Mouse (Mus musculus): ENCODE measurements around the gene Apom. TPM values are rescaled to one million over a fixed set of nuclear protein-coding genes. Genes with fewer than 3 reads are reported as not detected.

Apom gene
- polyA plus RNA-seq, 1 experiment: not detected

- 36% methylated on average over 14 of the region's 14 CpGs for WGBS
- no peak for TF ChIP-seq POLR2A (IDR thresholded peaks at IDR 0.05; ENCODE audit: insufficient read depth, low read depth, low read length)
- no peak for TF ChIP-seq CTCF (IDR thresholded peaks at IDR 0.05; ENCODE audit: insufficient read depth, low read depth, low read length)
- H3K27ac ChIP-seq (ENCODE audit: insufficient read depth, low read depth, low read length): no peak overlapping the region
- peaks cover 13% of the 10 kb centered on the region for H3K4me1 ChIP-seq (ENCODE audit: control insufficient read depth, insufficient read depth, low read length)
- H3K4me3 ChIP-seq (ENCODE audit: insufficient read depth, low read depth, low read length): peak overlapping the region; percentile 6; the same call in 1 of the 2 replicates
Observed at GRCm38 (mm10) chr17:35162121-35162520, 30.3 kb upstream of the Apom start.

- Histone ChIP-seq H3K4me3 (ENCODE audit: insufficient read depth, low read depth, low read length) (no peak overlapping the region), H3K27ac (ENCODE audit: insufficient read depth, low read depth, low read length) (no peak overlapping the region), H3K4me1 (ENCODE audit: control insufficient read depth, insufficient read depth, low read length) (peaks cover 13% of the 10 kb centered on the region)
- 73% methylated on average over 11 of the region's 11 CpGs for WGBS
- TF ChIP-seq CTCF (IDR thresholded peaks at IDR 0.05; ENCODE audit: insufficient read depth, low read depth, low read length) (no peak), POLR2A (IDR thresholded peaks at IDR 0.05; ENCODE audit: insufficient read depth, low read depth, low read length) (no peak)
Observed at GRCm38 (mm10) chr17:35161421-35161820, 29.6 kb upstream of the Apom start.

GRCm38 (mm10) chr17:35159638-35160037 lies 27.8 kb upstream of the Apom start:
- H3K4me1 ChIP-seq (ENCODE audit: control insufficient read depth, insufficient read depth, low read length): peaks cover 11% of the 10 kb centered on the region
- TF ChIP-seq POLR2A (IDR thresholded peaks at IDR 0.05; ENCODE audit: insufficient read depth, low read depth, low read length): no peak
- no peak for TF ChIP-seq CTCF (IDR thresholded peaks at IDR 0.05; ENCODE audit: insufficient read depth, low read depth, low read length)
- WGBS: 76% methylated on average over 7 of the region's 7 CpGs
- H3K27ac ChIP-seq (ENCODE audit: insufficient read depth, low read depth, low read length): no peak overlapping the region
- no peak overlapping the region for H3K4me3 ChIP-seq (ENCODE audit: insufficient read depth, low read depth, low read length)

- H3K27ac ChIP-seq (ENCODE audit: insufficient read depth, low read depth, low read length): no peak overlapping the region
- H3K4me1 ChIP-seq (ENCODE audit: control insufficient read depth, insufficient read depth, low read length): peaks cover 11% of the 10 kb centered on the region
- TF ChIP-seq POLR2A (IDR thresholded peaks at IDR 0.05; ENCODE audit: insufficient read depth, low read depth, low read length): no peak
- 90% methylated on average over 16 of the region's 16 CpGs for WGBS
- H3K4me3 ChIP-seq (ENCODE audit: insufficient read depth, low read depth, low read length): no peak overlapping the region
Observed at GRCm38 (mm10) chr17:35158850-35159593, 27.2 kb upstream of the Apom start.

GRCm38 (mm10) chr17:35157661-35158175 lies 25.9 kb upstream of the Apom start:
- 92% methylated on average over 8 of the region's 8 CpGs for WGBS
- Histone ChIP-seq H3K4me1 (ENCODE audit: control insufficient read depth, insufficient read depth, low read length) (peaks cover 8% of the 10 kb centered on the region), H3K27ac (ENCODE audit: insufficient read depth, low read depth, low read length) (no peak overlapping the region), H3K4me3 (ENCODE audit: insufficient read depth, low read depth, low read length) (no peak overlapping the region)
- TF ChIP-seq POLR2A (IDR thresholded peaks at IDR 0.05; ENCODE audit: insufficient read depth, low read depth, low read length) (no peak), CTCF (IDR thresholded peaks at IDR 0.05; ENCODE audit: insufficient read depth, low read depth, low read length) (no peak)

GRCm38 (mm10) chr17:35157254-35157653 lies 25.4 kb upstream of the Apom start:
- H3K4me3 ChIP-seq (ENCODE audit: insufficient read depth, low read depth, low read length): no peak overlapping the region
- no peak for TF ChIP-seq POLR2A (IDR thresholded peaks at IDR 0.05; ENCODE audit: insufficient read depth, low read depth, low read length)
- 78% methylated on average over 8 of the region's 8 CpGs for WGBS
- peaks cover 7% of the 10 kb centered on the region for H3K4me1 ChIP-seq (ENCODE audit: control insufficient read depth, insufficient read depth, low read length)
- H3K27ac ChIP-seq (ENCODE audit: insufficient read depth, low read depth, low read length): no peak overlapping the region

GRCm38 (mm10) chr17:35156461-35157200 lies 24.8 kb upstream of the Apom start:
- Histone ChIP-seq H3K27ac (ENCODE audit: insufficient read depth, low read depth, low read length) (no peak overlapping the region), H3K4me1 (ENCODE audit: control insufficient read depth, insufficient read depth, low read length) (peaks cover 2% of the 10 kb centered on the region), H3K4me3 (ENCODE audit: insufficient read depth, low read depth, low read length) (no peak overlapping the region)
- no peak for TF ChIP-seq POLR2A (IDR thresholded peaks at IDR 0.05; ENCODE audit: insufficient read depth, low read depth, low read length)
- no peak for TF ChIP-seq CTCF (IDR thresholded peaks at IDR 0.05; ENCODE audit: insufficient read depth, low read depth, low read length)
- WGBS: 82% methylated on average over 33 of the region's 33 CpGs

- Histone ChIP-seq H3K4me1 (ENCODE audit: control insufficient read depth, insufficient read depth, low read length) (no peaks in the 10 kb centered on the region), H3K4me3 (ENCODE audit: insufficient read depth, low read depth, low read length) (no peak overlapping the region), H3K27ac (ENCODE audit: insufficient read depth, low read depth, low read length) (no peak overlapping the region)
- no peak for TF ChIP-seq CTCF (IDR thresholded peaks at IDR 0.05; ENCODE audit: insufficient read depth, low read depth, low read length)
- TF ChIP-seq POLR2A (IDR thresholded peaks at IDR 0.05; ENCODE audit: insufficient read depth, low read depth, low read length): no peak
- WGBS: 80% methylated on average over 12 of the region's 12 CpGs
Observed at GRCm38 (mm10) chr17:35155451-35155850, 23.6 kb upstream of the Apom start.

GRCm38 (mm10) chr17:35154616-35155015 lies 22.8 kb upstream of the Apom start:
- H3K27ac ChIP-seq (ENCODE audit: insufficient read depth, low read depth, low read length): no peak overlapping the region
- 68% methylated on average over 7 of the region's 7 CpGs for WGBS
- H3K4me1 ChIP-seq (ENCODE audit: control insufficient read depth, insufficient read depth, low read length): no peaks in the 10 kb centered on the region
- H3K4me3 ChIP-seq (ENCODE audit: insufficient read depth, low read depth, low read length): no peak overlapping the region
- no peak for TF ChIP-seq CTCF (IDR thresholded peaks at IDR 0.05; ENCODE audit: insufficient read depth, low read depth, low read length)

All from olfactory bulb, adult 2 months (tissue).